Mouse (Mus musculus) right cerebral cortex, postnatal 14 days (tissue): Measurements from ENCODE around the gene Best2.
A peak's percentile ranks its signal among the peaks of the same experiment; 100 is the strongest.

Experiments used
- DNase-seq: peaks from one replicate; pipeline ENCODE4 v3.0.0; 2022

Best2 gene

GRCm38 (mm10) chr8:84966603-84967002 is 47.7 kb downstream of the Best2 start:
- no peak for DNase-seq

GRCm38 (mm10) chr8:84965731-84966291 is 48.5 kb downstream of the Best2 start:
- peak; percentile 93 for DNase-seq

- no peak for DNase-seq
These were observed 50.4 kb downstream of the Best2 start for GRCm38 (mm10) chr8:84963952-84964351.

GRCm38 (mm10) chr8:84959811-84960210 is 54.5 kb downstream of the Best2 start:
- no peak for DNase-seq
